Mouse (Mus musculus): ENCODE measurements around the gene Mindy1.

The Mindy1 gene

GRCm38 (mm10) chr3:95266052-95266451 is 15.1 kb upstream of the Mindy1 start:
- in situ Hi-C loops (cut with MboI, MseI) = loop anchor here (10.0 to 25.0 kb wide), 2 partner anchors 751 to 1329 kb away; partner anchors contain the start of gene Gm9117

DNA sequence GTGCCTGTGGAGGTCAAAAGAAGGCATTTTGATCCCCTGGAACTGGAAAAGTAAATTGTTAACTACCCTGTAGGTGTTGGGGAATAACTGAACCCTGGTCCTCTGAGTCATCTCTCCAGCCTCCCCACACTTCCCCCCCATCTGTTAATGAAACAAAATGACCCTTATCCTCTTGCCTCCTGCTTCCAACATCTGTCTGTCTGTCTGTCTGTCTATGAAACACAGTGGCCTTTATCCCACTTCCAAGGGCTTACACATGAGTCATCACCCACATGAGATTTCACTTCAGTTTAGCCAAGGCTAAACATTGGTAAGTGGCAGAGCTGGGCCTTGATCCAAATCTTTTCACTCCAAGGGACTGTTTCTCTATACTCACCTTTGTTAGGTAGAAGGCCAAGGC is 13.3 kb upstream of the Mindy1 start:
- in situ Hi-C loops (cut with MboI, MseI) = loop anchor here (10.0 to 25.0 kb wide), 2 partner anchors 753 to 1331 kb away; partner anchors contain the start of gene Gm9117

- in situ Hi-C loops (cut with MboI, MseI) = loop anchor here (10.0 to 25.0 kb wide), 2 partner anchors 755 to 1332 kb away; partner anchors contain the start of gene Gm9117
Observed at GRCm38 (mm10) chr3:95269789-95270188, 11.4 kb upstream of the Mindy1 start.

DNA sequence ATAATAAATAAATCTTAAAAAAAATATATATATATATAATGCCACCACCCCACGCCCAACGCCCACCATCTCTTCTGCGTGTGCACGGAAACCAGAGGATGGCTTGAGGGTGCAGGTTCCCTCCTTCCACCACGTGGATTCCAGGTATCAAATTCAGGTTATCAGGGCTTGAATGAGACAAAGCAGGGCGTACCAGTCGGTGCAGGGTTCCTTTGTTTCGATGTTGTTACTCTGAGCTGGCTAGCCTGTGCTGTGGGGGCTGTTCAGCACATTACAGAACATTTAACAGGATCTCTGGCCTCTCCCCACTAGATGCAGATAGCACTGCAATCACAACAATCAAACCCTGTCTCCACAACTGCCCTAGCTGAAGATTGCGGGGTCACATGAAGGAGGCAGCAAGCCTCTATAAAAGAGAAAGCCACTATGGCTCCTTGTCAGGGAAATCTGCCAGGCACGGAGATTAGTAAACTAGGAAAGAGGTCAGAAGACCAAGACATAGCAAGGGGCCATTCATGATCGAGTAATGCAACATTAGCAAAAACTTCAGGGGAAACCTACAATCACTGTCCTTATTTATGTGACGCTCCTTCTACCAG is 10.3 kb upstream of the Mindy1 start:
- in situ Hi-C loops (cut with MboI, MseI) = loop anchor here (25.0 kb wide), 1 partner anchor 1334 kb away; the partner anchor contains the start of gene Gm9117

- in situ Hi-C loops (cut with MboI, MseI) = loop anchor here (25.0 kb wide), 1 partner anchor 1336 kb away; the partner anchor contains the start of gene Gm9117
Observed at GRCm38 (mm10) chr3:95273471-95273870, 7.7 kb upstream of the Mindy1 start.

DNA sequence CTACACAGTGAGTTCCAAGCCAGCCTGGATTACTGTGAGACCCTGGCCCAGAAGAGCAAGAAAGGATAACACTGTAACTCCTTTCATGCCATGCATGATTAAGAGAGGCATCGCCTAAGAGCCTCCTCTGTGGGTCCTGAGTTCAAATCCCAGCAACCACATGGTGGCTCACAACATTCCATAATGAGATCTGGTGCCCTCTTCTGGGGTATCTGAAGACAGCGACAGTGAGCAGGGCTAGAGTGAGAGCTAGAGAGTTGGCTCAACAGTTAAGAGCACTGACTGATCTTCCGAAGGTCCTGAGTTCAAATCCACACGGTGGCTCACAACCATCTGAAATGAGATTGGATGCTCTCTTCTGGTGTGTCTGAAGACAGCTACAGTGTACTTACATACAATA is 6.7 kb upstream of the Mindy1 start:
- in situ Hi-C loops (cut with MboI, MseI) = loop anchor here (25.0 kb wide), 1 partner anchor 1337 kb away; the partner anchor contains the start of gene Gm9117

DNA sequence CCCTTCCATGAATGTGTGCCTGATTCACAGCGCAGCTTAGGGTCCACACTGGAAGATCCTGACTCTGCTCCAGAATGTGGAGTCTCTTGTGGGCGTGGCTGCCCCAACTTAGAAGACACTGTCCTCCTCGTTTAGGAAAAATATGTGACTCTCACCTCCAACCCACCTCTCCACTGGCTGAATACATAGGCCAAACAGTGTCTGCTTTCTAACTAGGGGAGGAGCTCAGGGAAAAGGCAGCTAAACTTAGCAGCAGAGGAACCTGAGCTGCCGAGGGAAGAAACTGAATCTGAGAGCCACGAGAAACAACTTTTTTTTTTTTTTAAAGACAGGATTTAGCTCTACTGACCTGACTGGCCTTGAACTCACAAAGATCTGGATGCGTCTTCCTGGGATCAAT is 6.0 kb upstream of the Mindy1 start:
- in situ Hi-C loops (cut with MboI, MseI) = no loop called here

DNA sequence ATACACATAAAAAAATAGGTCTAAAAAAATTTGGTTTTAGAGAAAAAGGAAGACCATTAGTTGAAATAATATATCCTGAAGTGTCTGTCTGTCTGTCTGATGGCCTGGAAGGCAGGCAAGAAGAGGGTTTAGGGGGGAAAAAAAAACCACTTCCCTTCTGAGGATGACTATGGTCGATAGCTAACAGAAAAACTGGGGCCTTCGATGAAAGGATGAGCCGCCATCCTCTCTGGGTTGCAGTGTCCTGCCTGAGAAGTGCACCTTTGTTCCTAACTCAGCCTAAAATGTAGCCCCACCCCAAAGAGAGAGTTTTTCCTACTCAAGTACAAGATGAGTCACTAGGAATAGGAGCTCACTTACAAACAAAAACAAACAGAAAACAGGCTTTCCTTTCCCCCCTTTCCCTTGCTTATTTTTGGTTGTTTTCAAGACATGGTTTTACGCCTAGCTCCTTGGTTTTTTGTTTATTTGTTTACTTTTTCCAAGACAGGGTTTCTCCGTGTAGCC is 4.7 kb upstream of the Mindy1 start:
- in situ Hi-C loops (cut with MboI, MseI) = no loop called here

- in situ Hi-C loops (cut with MboI, MseI) = no loop called here
Observed at GRCm38 (mm10) chr3:95277149-95277551, 4.0 kb upstream of the Mindy1 start.

DNA sequence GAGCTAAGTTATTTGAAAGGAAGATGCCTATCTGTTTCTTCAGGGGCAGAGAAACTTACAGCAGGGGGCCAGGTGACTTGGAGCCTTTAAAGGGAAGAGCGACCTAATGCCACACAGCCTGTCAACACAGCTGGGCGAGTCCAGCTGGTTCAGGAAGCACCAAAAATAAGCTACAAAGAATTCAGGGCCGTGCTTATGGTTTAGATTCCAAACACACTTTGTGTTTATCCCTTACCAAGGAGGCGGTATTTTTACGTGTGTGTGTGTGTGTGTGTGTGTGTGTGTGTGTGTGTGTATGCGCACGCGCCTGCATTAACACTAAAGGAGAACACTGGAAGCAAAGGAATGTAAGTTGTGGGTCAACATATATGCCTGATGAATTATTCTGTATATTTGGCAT is 398 bp upstream of the Mindy1 start:
- in situ Hi-C loops (cut with MboI, MseI) = no loop called here

- in situ Hi-C loops (cut with MboI, MseI) = no loop called here
Observed at GRCm38 (mm10) chr3:95282381-95282864, 1.3 kb downstream of the Mindy1 start.

DNA sequence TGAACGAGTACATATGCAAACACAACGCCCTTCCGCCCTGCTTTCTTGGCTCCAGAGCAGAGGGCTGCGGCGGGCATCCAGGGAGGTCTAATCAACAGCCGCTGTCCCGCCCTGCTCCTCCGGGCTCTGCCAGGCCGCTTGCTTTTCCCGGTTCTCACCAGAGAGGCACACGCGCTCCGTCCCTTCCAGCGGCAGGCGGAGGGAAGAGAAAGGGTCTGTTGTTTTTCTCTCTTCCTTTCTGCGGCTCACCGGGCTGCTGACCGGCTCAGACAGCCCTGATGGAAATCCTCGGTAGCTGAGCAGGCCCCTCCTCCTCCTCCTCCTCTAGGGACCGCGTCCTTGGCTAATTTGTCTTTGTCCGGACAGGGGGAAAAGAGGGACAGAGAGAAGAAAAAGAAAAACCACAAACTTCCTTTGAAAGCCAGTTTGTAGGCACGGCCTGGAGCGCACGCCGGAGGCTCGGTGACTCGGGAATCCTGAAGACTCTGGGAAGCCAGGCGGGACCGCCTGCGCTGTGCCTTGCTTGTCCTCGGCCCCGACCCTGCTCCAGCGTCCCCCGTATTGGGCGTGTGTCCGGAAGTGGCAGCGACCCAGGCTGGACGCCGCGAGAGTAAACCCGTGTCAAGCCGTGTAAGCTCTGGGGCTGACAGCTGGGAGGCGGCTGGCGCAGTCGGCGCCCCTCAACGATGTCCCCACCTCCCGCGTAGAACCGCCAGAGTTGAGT is 1.9 kb downstream of the Mindy1 start:
- in situ Hi-C loops (cut with MboI, MseI) = no loop called here

DNA sequence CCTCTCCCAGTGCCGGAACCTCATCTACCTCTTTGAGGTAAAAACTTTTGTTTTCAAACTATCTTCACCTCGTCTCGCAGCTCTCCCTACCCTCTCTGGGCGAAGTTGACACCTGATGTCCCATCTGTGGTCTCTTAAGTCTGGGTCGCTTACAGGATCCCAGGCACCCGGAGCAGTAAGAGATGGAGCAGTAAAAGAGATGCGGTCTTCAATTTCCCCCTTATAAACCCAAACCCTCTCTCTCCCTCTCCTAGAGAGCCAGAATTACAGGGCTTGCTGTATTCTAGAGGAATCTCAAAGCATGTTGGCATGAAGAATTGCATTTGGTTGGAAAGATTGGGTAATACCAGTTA is 2.4 kb downstream of the Mindy1 start:
- in situ Hi-C loops (cut with MboI, MseI) = no loop called here

DNA sequence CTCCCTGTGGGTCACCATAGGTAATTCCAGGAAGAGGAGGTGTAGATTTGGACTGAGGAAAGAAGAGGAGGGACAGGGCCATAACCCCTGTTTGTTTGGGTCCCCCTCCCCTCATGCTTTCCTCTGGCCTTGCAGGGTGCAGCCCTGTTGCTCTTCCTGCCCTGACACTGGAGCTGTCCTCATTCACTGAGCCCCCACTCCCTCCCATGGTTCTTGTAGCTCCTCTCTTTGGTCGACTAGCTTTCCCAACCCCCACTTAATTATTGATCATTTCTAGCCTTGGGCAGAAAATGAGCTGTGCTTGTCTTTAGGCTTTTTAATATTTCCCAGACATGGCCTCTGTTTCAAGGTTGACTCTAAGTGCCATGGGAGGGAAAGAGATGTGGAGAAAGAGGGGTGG is 2.9 kb downstream of the Mindy1 start:
- in situ Hi-C loops (cut with MboI, MseI) = no loop called here

DNA sequence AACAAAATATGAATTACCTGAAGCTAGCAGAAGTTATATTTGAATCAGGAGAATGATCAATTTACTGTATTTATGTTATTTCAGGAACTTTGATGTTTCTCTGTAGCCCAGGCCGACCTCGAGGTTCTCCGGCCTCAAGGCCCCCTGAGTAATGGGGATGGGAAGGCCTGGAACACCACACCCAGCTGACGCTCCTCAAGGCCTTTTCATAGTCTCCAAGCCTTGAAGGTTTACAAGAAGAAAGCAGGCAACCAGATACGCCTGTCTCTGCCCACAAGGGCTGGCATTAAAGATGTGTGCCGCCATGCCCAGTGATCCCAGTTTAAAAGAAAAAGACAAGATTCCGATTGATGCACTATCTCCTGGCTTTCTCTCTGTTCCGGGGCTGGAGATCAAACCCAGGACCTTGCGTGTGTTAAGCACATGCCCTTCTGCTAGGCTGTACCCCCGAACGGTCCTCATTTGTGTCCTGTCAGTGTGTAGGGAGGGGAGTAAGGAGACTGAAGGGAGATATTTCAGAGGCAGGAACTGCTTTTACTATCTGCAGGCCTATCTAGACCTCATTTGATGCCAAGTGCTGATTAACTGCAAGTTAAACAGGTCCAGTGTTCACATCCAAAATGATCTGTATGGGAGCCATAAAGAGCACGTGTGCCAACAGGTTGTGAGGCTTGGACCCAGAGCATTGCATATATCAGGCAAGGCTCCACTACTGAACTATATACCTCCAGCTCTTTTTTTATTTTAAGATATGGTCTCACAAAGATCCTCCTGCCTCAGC is 3.5 kb downstream of the Mindy1 start:
- in situ Hi-C loops (cut with MboI, MseI) = no loop called here

DNA sequence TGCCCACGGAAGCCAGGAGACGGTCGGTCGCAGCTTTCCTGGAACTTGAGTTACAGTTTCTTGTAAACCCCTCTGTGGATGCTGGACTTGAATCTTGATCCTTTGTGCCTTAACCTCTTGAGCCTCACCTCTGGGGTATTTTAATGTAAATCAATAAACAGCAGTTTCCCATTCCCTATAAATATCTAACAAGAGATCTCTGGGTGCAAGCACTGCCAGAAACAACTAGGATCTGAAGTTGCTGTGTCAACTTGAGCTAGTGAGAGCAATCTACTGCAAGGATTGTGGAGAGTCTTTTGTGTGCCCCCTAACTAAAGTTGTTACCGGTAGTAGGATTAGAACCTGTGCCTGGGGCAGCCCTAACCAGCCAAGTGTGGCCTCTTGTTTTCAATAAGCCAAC is 4.2 kb downstream of the Mindy1 start:
- in situ Hi-C loops (cut with MboI, MseI) = no loop called here

DNA sequence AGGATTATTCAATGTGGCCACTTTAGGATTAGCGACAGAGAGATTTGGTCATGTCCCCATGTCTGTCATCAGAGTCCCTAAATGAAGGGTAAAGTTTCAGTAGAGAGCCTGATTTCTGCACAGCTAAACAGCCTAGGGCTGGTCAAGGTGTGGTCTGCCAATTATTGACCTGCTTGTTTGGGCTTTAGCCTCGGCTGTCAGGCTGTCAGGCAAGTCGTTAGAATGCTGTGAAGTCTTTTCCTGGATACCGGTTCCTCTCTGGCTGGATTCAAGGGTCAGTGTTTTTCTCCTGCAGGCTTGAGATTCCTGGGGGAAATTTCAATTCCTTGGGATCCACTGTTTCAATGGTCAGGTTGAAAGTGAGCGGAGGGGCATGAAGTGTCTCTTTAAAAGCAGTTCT is 4.9 kb downstream of the Mindy1 start:
- in situ Hi-C loops (cut with MboI, MseI) = no loop called here

GRCm38 (mm10) chr3:95286510-95286909 is 5.4 kb downstream of the Mindy1 start:
- in situ Hi-C loops (cut with MboI, MseI) = no loop called here

GRCm38 (mm10) chr3:95287541-95287940 is 6.4 kb downstream of the Mindy1 start:
- in situ Hi-C loops (cut with MboI, MseI) = no loop called here

DNA sequence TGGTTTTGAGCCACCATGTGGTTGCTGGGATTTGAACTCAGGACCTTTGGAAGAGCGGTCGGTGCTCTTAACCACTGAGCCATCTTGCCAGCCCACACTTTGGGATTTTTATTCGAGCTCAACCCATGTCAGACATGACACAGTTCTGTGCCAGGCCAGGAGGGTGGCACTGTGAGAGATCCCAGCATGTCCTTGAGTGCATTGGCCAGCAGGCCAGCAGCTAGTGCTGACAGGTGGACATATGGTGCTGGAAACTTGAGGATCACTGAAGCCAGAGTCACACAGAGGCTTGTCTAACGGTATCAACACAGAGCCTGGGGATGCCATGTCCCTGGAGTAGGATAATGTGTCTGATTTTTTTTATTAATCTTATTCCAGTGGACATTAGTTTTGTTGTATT is 8.3 kb downstream of the Mindy1 start:
- in situ Hi-C loops (cut with MboI, MseI) = no loop called here

DNA sequence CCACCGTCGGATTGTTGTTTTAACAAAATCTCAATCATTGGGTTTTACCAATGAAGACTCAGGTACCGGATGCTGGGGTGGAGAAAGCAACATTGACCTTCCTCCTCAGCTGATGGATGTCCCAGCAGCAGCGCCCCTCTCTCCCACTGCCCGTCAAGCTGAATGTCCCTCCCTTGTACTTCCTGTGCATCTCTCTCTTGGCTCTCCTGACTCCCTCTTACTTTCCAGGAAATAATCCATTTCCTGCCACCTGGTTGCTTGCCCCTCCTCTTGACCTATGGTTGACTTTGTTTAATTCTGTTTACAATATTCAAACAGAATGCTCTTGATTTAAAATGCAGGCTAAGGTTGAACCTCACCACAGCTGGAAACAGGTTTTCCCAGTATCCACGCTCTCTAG is 9.0 kb downstream of the Mindy1 start:
- in situ Hi-C loops (cut with MboI, MseI) = no loop called here

- in situ Hi-C loops (cut with MboI, MseI) = no loop called here
Observed at GRCm38 (mm10) chr3:95291041-95291440, 9.9 kb downstream of the Mindy1 start.
